Mouse (Mus musculus) megakaryocyte, embryonic 14.5 days (primary cell): Measurements from ENCODE around the gene Spata2l.

Experiments used
- FLI1 ChIP-seq: IDR thresholded peaks from 2 replicates; pipeline ENCODE4 v1.6.1; 2012; ENCODE audit warnings: low read length, inconsistent platforms, mixed read lengths
- GATA1 ChIP-seq: IDR thresholded peaks from 3 replicates; pipeline ENCODE4 v1.6.1; 2012; ENCODE audit warnings: mixed read lengths, low read length, inconsistent platforms, borderline replicate concordance

DNA sequence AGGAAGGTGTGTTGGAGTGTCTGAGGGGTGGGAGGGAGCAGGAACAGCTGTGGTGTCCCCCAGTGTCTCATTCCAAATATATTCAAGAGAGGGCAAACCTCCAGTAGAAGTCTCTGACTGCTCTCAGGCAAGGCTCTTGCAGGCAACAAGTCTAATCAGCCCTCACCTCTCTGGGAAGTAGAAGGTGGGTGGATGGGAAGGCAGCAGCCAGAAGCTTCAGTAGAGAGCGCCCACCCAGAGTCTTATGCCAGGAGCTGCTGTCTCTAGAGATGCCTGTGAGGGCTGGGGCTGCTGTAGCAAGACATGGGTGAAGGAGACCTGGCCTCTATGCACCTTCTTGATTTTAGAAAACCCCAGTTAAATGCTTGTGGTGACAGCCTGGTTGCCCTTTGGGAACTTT, 7.6 kb downstream of the Spata2l start:
- TF ChIP-seq GATA1: no peak
- no peak for TF ChIP-seq FLI1
